Mouse (Mus musculus) gastrocnemius, postnatal 25 days (tissue): ENCODE results near the gene Pfdn6. TPM values are rescaled to one million over a fixed set of nuclear protein-coding genes. Genes with fewer than 3 reads are reported as not detected.
"Not testable (repeated sequence)": the region's sequence is repeated elsewhere in the genome, so short reads cannot be mapped to it uniquely, and the experiment has no call there.

Source experiments
- DNase-seq: peaks from one replicate; pipeline ENCODE4 v3.0.0; 2022
- long read RNA-seq, 2 experiments: library from polyadenylated mRNA; stranded (forward); transcript quantifications; one replicate each; pipeline ENCODE4 v2.0.0; 2021
- total RNA-seq, 2 experiments: library from RNA; stranded (reverse); gene quantifications; 1 replicate in 1 of 2; 2 replicates in 1 of 2; pipeline ENCODE4 v1.2.3; 2021

Gene Pfdn6
- 10 to 100 TPM; 52.3 to 55.8 TPM for total RNA-seq
- long read RNA-seq, experiment 1, transcript Pfdn6-201 (4 exons, 807 nt), result major isoform, 40 of 45 reads
- long read RNA-seq, experiment 1, partial matches to known transcripts, result 3 of 45 reads
- long read RNA-seq, experiment 1, other reads (novel, unspliced or antisense), result 0 of 45 reads
- long read RNA-seq, experiment 2, transcript Pfdn6-204 (5 exons, 560 nt), result minor isoform, 5 of 27 reads
- long read RNA-seq, experiment 2, transcript Pfdn6-201 (4 exons, 807 nt), result major isoform, 19 of 27 reads
- long read RNA-seq, experiment 2, partial matches to known transcripts, result 1 of 27 reads
- long read RNA-seq, experiment 2, other reads (novel, unspliced or antisense), result 1 of 27 reads

GRCm38 (mm10) chr17:33940206-33940805, at the start of gene Pfdn6, which contains the start of gene Wdr46:
Gene Pfdn6 (minus strand): TSS chr17:33940343.
Gene Wdr46 (plus strand): TSS chr17:33940660.
- peak; percentile 73 for DNase-seq

- DNase-seq, result not testable (repeated sequence)
These were observed 42.0 kb upstream of the Pfdn6 start for GRCm38 (mm10) chr17:33982136-33982535.

GRCm38 (mm10) chr17:33981192-33981909, 41.2 kb upstream of the Pfdn6 start:
- DNase-seq, result peak; percentile 86

DNA sequence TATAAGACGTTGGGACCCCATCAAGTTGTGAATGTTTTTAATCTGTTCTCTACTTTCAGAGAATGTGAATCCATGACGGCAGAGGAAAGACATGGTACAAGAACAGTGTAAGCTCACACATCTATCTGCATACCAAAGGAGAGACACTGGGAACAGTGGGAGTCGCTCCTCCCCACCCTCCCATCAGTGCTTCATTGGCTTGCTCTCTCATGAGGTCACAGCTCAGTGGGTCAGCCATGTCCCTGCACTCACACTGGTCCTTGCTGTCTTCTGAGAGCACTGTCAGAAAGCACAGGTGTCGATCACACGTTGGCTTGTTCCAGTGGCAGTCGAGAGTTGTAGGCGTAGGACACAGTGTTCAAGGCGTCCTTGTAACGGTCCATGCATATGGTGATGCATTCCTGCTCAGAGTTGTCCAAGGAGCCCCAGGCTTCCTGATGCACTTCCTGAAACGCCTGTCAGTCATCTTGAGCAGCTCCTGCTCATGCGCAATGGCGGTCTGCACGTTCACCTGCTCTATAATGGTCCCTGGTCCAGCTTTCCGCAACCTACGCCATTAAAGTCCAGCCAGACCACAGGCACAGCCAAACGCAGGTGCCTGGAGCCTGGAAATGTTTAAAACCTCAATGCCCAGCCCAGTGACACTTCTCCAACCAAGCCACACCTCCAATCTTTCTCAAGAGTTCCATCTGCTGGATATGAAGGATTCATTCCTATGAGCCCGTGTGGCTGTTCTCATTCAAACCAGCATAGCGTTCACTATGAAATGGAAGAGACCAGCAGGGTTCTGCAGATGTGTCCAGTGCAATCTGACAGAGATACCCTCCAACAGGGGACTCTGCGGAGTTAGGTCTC, 40.3 kb upstream of the Pfdn6 start:
- no peak for DNase-seq

- DNase-seq, result no peak
These were observed 39.4 kb upstream of the Pfdn6 start for GRCm38 (mm10) chr17:33979512-33980050.

DNA sequence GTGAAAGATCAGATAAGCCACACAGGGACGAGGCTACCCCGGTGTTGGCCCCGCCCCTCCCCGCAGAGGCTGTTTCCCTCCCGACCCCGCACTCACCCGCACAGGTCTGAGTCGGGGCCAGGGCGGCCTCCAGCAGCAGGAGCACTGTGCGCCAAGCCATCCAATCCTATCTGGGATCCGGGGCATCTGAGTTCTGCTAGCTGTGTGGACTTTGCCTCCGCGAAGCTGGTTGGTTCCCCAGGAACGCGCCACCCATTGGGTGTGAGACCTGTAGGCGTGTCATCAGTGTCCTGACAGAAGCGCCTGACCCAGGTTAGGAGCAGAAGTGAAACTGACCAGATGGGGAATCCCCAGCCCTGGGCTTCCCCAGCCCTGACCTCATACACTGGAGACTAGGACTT, 38.5 kb upstream of the Pfdn6 start:
- peak; percentile 82 for DNase-seq

DNA sequence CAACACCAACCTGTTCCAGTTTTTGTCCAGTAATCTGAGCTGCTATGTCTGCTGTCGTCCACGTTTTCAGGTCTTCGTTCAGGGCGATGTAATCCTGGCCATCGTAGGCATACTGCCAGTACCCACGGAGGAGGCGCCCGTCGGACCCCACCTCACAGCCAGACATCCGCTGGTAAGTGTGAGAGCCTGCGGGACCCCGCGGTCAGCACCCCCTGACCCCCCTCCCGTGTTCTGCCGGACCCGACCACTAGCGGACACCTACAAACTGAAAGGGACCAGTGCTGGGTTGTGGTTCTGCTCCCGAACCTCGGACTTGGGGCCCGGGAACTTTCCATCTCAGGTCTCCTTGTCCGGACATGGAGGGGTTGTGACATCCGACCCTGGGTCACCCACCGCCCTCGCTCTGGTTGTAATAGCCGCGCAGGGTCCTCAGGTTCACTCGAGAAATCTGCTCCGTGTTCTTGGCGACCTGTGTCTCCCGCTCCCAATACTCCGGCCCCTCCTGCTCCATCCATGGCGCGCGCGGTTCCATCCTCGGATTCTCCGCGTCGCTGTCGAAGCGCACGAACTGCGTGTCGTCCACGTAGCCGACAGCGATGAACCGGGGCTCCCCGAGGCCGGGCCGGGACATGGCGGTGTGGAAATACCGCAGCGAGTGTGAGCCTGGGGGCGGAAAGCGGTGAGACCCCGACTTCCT, 37.9 kb upstream of the Pfdn6 start:
- DNase-seq, result no peak

DNA sequence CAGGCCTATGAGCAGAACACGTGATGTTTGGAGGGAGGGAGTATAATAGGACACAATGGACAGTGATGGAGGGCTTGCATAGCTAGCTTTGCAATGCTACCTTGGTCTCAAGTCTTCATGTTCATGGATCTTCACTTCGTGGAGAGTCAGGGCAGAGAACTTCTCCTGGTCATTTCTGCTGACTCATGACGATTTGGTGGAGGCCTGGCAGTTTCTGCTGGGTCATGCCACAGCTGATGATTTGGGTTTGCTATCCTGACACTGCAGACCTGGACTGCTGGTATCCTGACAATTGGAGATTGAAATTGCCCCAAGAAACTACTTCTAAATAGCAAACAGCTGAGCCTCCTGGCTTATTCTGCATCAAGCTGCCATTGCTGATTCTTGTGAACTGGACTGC, 33.4 kb upstream of the Pfdn6 start:
- DNase-seq, result no peak

- DNase-seq, result no peak
These were observed 32.5 kb upstream of the Pfdn6 start for GRCm38 (mm10) chr17:33972691-33973090.

- DNase-seq, result no peak
These were observed 29.3 kb upstream of the Pfdn6 start for GRCm38 (mm10) chr17:33969394-33969793.

DNA sequence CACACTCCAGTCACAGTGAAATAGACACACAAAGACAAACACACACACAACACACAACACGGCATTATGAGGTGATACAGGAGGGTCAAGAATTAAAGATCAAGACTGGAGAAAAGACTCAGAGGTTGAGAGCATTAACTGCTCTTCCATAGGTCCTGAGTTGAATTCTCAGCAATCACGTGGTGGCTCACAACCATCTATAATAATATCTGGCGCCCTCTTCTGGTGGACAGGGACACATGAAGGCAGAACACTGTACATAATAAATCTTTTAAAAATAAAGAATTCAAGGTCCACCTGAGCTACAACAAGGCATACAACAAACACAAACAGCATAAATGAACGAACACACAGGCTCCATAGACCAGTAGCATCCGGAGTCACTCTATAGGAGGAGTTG, 28.8 kb upstream of the Pfdn6 start:
- no peak for DNase-seq

DNA sequence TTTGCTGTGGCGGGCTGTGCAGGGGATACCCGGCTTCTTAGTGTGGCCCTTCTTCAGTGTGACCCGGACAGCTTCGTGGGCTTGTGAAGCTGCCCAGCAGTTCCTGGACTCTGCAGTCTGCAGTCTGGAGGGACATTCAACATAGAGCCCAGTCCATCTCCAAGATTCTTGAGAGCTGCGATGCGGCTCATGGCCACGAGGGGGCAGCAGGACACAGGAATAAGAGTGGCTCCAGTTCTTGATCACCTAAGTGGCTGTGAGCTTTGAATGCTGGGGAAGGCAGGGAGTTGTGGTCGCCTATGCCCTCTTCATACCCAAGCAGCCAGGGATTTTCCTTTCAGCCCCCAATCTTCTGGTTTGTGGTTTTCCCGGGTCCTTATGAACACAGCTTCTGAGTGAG, 28.3 kb upstream of the Pfdn6 start:
- DNase-seq, result no peak

- no peak for DNase-seq
These were observed 25.9 kb upstream of the Pfdn6 start for GRCm38 (mm10) chr17:33965846-33966550.

DNA sequence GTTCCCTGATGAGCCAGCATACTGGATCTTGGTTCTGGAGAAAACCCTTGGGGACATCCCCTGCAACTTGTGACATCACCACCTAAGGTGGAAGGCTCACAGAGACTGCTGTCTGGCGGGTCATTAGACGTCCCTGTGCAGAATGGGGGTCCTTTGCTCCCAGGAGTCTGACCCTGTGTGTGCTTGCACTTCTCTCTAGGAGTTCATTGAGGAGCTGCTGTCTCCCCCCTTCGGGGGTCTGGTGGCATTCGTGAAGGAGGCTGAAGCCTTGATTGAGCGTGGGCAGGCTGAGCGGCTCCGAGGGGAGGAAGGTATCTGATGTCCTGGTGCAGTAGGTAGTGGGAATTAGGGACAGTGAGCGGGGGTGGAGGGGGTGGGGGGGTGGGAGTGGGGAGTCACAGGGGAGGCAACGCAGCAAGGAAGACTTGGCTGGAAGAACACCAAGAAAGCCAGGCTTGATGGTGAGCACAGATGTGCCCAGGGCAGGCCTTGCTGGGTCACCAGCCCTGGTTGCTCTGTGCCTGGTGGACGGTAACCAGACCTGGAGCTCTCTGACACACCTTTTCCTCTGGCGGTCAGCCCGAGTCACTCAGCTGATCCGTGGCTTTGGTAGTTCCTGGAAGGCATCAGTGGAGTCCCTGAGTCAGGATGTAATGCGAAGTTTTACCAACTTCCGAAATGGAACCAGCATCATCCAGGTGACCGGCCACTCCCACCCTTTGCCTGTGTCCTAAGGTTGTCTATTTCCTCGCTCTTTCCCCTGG, 25.1 kb upstream of the Pfdn6 start:
- DNase-seq, result no peak

DNA sequence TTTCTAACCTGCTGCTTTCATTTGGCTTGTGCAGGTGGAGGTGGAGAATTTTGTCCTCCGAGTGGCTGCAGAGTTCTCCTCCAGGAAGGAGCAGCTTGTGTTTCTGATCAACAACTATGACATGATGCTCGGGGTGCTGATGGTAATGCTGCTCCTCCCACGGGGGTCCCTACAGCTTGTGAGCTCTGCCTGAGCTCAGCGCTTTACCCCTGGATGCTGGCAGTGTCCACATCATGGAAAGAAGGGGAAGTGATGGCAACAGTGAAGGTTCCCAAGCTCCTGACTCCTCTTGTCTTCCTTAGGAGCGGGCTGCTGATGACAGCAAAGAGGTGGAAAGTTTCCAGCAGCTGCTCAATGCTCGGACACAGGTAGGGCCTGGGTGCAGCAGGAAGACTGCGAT, 22.7 kb upstream of the Pfdn6 start:
- no peak for DNase-seq

DNA sequence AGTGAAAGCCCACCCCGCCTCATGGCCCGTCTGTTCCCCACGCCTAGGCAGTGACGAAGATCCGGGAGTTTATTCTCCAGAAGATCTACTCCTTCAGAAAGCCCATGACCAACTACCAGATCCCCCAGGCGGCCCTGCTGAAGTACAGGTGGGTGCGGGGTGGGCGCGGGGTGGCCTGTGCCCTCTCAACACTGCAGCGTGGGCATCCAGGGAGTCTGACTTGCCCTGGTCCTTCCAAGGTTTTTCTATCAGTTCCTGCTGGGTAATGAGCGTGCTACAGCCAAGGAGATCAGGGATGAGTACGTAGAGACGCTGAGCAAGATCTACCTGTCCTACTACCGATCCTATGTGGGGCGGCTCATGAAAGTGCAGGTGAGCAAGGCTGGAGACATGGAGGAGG, 19.8 kb upstream of the Pfdn6 start:
- no peak for DNase-seq

GRCm38 (mm10) chr17:33959135-33959534, 19.0 kb upstream of the Pfdn6 start:
- no peak for DNase-seq

DNA sequence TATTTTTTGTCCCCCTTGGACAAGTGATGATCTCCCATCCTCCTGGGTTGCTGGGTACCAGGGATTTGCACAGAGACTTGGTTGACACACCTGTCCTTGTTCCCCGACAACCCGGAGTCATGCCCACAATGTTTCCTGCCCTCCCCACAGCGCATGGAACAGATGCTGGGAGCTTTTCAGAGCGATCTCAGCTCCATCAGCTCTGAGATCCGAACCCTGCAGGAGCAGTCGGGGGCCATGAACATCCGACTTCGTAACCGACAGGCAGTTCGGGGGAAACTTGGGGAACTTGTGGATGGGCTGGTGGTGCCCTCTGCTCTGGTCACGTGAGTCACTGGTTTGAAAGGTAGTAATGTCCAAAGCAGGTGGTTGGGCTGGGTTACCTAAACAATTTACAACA, 18.3 kb upstream of the Pfdn6 start:
- DNase-seq, result no peak

- DNase-seq, result no peak
These were observed 17.4 kb upstream of the Pfdn6 start for GRCm38 (mm10) chr17:33957493-33957892.

DNA sequence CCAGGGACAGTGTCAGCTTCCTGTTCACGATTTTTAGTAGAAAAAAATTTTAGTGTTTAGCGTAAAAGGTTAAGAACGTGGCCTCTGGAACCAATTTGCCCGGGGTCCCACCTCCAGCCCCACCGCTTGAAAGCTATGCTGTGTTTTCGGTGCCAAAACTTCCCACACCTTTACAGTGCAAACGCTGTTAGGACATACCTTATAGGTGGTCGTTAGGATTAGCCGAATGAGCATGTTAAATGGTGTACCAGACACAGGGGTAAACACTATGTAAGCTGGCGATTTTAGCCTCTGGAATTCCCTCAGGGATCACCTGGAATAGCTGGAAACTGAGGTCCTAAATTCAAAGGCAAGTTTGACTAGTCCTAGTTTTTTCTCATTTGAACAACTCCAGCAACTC, 16.2 kb upstream of the Pfdn6 start:
- DNase-seq, result no peak
